Mouse (Mus musculus) lung, embryonic 16.5 days (tissue): ENCODE data around the gene Zzz3. TPM values are rescaled to one million over a fixed set of nuclear protein-coding genes. Genes with fewer than 3 reads are reported as not detected.
"Not testable (repeated sequence)": the region's sequence is repeated elsewhere in the genome, so short reads cannot be mapped to it uniquely, and the experiment has no call there.

Source experiments
- ATAC-seq: fragments of 200-750 bp; cut with Nextera tagmentation; 2 replicates; pipeline ENCODE4 v1.8.0; 2017; ENCODE audit warnings: low read depth, mild to moderate bottlenecking, moderate library complexity
- H3K27ac ChIP-seq: fragments of 300-500 bp; sonication (generic); 2 replicates; pipeline ENCODE4 v1.5.1; 2014; ENCODE audit warnings: mild to moderate bottlenecking, control low read depth, low read length
- H3K27me3 ChIP-seq: fragments of 300-500 bp; sonication (generic); 2 replicates; pipeline ENCODE4 v1.6.1; 2014; ENCODE audit warnings: low read depth, low read length, mixed read lengths; ENCODE audit not compliant: control insufficient read depth, insufficient read depth
- H3K36me3 ChIP-seq: fragments of 300-500 bp; sonication (generic); 2 replicates; pipeline ENCODE4 v1.6.1; 2014; ENCODE audit warnings: low read length; ENCODE audit not compliant: control insufficient read depth, insufficient read depth
- H3K4me1 ChIP-seq: fragments of 300-500 bp; sonication (generic); replicated peaks from 2 replicates; pipeline ENCODE4 v1.6.1; 2014; ENCODE audit warnings: low read length, mixed read lengths; ENCODE audit not compliant: control insufficient read depth, insufficient read depth
- H3K4me2 ChIP-seq: fragments of 300-500 bp; sonication (generic); 2 replicates; pipeline ENCODE4 v1.6.1; 2014; ENCODE audit warnings: low read depth, low read length, control low read depth
- H3K4me3 ChIP-seq: fragments of 300-500 bp; sonication (generic); 2 replicates; pipeline ENCODE4 v1.5.1; 2014; ENCODE audit warnings: mild to moderate bottlenecking, low read length, control low read depth
- H3K9ac ChIP-seq: fragments of 300-500 bp; sonication (generic); 2 replicates; pipeline ENCODE4 v1.6.1; 2014; ENCODE audit warnings: low read length, control low read depth
- H3K9me3 ChIP-seq: fragments of 300-500 bp; sonication (generic); 2 replicates; pipeline ENCODE4 v1.6.1; 2016; ENCODE audit warnings: low read length; ENCODE audit not compliant: control insufficient read depth
- WGBS: fragments of 180-500 bp; shearing (Covaris S2); extraction: QIAGEN DNeasy Blood & Tissue Kit; methylation state at CpG from one replicate; pipeline ENCODE4 v1.1.7; 2014; 5-methylcytosine and 5-hydroxymethylcytosine counted together
- polyA plus RNA-seq: library from polyadenylated mRNA; unstranded; fragments of >200 nt; fragmentation: Nextera tagmentation; extraction: Ambion mirVana; gene quantifications from 2 replicates; pipeline ENCODE4 v1.2.1, GENCODE M21; 2015

The Zzz3 gene
- polyA plus RNA-seq, 1 experiment from 2014 or later, result 42.3 TPM

GRCm38 (mm10) chr3:152457308-152458035 is 62.2 kb downstream of the Zzz3 start:
- H3K4me2 ChIP-seq, result no peak overlapping the region
- 92% methylated on average over 2 of the region's 2 CpGs for WGBS
- no peaks in the 10 kb centered on the region for H3K9me3 ChIP-seq
- no peaks in the 10 kb centered on the region for H3K4me1 ChIP-seq
- no peak for ATAC-seq
- H3K4me3 ChIP-seq, result no peak overlapping the region
- no peaks in the 10 kb centered on the region for H3K27me3 ChIP-seq
- H3K27ac ChIP-seq, result no peak overlapping the region
- H3K36me3 ChIP-seq, result peaks cover 26% of the 10 kb centered on the region
- no peak overlapping the region for H3K9ac ChIP-seq

- not testable (repeated sequence) for H3K4me2 ChIP-seq, ATAC-seq, H3K27ac ChIP-seq, H3K9me3 ChIP-seq, H3K4me3 ChIP-seq, H3K9ac ChIP-seq, H3K4me1 ChIP-seq, H3K27me3 ChIP-seq
- H3K36me3 ChIP-seq, result peaks cover 29% of the 10 kb centered on the region
- WGBS, result 84% methylated on average over 4 of the region's 4 CpGs
Measured at GRCm38 (mm10) chr3:152458875-152459274, 63.6 kb downstream of the Zzz3 start.

GRCm38 (mm10) chr3:152460802-152461201 is 65.5 kb downstream of the Zzz3 start:
- WGBS, result 29% methylated on average over 4 of the region's 4 CpGs
- no peak overlapping the region for H3K27ac ChIP-seq

DNA sequence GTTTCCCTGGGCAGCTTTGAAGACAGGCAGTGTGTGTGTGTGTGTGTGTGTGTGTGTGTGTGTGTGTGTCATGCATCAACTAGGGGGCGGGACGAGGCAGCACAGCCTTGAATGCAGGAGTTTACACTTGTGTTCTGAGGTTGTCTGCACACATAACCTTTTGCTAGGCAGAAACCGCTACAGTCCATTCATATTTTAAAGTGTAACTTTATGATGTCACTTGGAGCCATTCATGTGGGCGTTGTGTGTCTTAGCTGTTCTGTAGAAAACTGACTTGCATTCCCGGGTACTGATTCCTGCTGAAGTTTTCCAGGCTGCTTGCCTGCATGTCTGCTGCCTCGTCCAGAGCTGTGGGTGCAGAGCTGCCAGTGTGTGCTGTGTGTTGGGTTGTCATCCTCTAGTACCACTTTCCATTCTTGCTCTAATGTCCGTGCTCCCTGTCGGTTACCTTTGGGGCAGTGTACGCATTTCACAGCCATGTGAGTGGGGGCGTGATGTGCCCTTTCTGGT is 66.8 kb downstream of the Zzz3 start:
- H3K4me3 ChIP-seq, result no peak overlapping the region
- ATAC-seq, result no peak

More at GRCm38 (mm10) chr3:152460802-152461201, 65.5 kb downstream of the Zzz3 start:
- peaks cover 26% of the 10 kb centered on the region for H3K36me3 ChIP-seq
- no peak overlapping the region for H3K9ac ChIP-seq
- H3K9me3 ChIP-seq, result no peaks in the 10 kb centered on the region
- no peaks in the 10 kb centered on the region for H3K27me3 ChIP-seq
- no peak overlapping the region for H3K4me3 ChIP-seq
- H3K4me1 ChIP-seq, result no peaks in the 10 kb centered on the region
- H3K4me2 ChIP-seq, result no peak overlapping the region
- peak; percentile 17; the same call in 1 of the 2 replicates for ATAC-seq

DNA sequence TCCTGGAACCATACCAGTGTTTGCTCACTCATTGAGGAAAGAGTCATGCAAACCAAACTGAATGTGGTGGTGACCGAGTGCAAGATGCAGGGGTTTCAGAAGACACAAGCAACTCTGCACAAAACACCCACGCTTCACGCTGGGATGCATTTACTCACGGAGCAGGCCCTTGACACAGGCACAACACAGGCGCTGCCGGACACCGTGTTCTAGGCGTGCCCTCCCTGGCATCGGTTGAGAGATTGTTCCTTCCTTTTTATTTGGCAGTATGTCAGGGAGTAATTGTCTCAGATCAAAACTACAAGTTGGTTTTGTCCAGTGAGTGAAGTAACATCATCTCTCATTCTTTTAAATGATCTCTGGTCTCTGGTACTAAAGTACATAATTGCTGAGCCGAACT is 67.6 kb downstream of the Zzz3 start:
- no peaks in the 10 kb centered on the region for H3K9me3 ChIP-seq
- whole genome bisulfite sequencing, result 90% methylated on average over 10 of the region's 10 CpGs
- no peak for ATAC-seq

More for the DNA sequence above, 66.8 kb downstream of the Zzz3 start:
- Histone ChIP-seq H3K36me3 (peaks cover 15% of the 10 kb centered on the region), H3K4me2 (no peak overlapping the region), H3K27me3 (no peaks in the 10 kb centered on the region), H3K27ac (no peak overlapping the region), H3K4me1 (no peaks in the 10 kb centered on the region), H3K9me3 (no peaks in the 10 kb centered on the region), H3K9ac (no peak overlapping the region)
- 82% methylated on average over 10 of the region's 10 CpGs for WGBS

GRCm38 (mm10) chr3:152464462-152464861 is 69.2 kb downstream of the Zzz3 start:
- ATAC-seq, result no peak
- 98% methylated on average over 3 of the region's 3 CpGs for WGBS
- H3K9me3 ChIP-seq, result no peaks in the 10 kb centered on the region

More for the DNA sequence above, 67.6 kb downstream of the Zzz3 start:
- peaks cover 8% of the 10 kb centered on the region; the same call in 1 of the 2 replicates for H3K36me3 ChIP-seq
- no peak overlapping the region for H3K27ac ChIP-seq
- H3K4me2 ChIP-seq, result no peak overlapping the region
- no peak overlapping the region for H3K9ac ChIP-seq
- H3K4me1 ChIP-seq, result no peaks in the 10 kb centered on the region
- no peak overlapping the region for H3K4me3 ChIP-seq
- no peaks in the 10 kb centered on the region for H3K27me3 ChIP-seq

GRCm38 (mm10) chr3:152465338-152465737 is 70.1 kb downstream of the Zzz3 start:
- H3K4me3 ChIP-seq, result no peak overlapping the region
- no peaks in the 10 kb centered on the region for H3K4me1 ChIP-seq
- no peak overlapping the region for H3K4me2 ChIP-seq
- H3K9ac ChIP-seq, result no peak overlapping the region
- no peaks in the 10 kb centered on the region for H3K27me3 ChIP-seq
- H3K36me3 ChIP-seq, result peaks cover 3% of the 10 kb centered on the region; the same call in 1 of the 2 replicates
- WGBS, result 91% methylated on average over 6 of the region's 6 CpGs
- no peak overlapping the region for H3K27ac ChIP-seq
- H3K9me3 ChIP-seq, result no peaks in the 10 kb centered on the region
- ATAC-seq, result no peak

More at GRCm38 (mm10) chr3:152464462-152464861, 69.2 kb downstream of the Zzz3 start:
- peaks cover 3% of the 10 kb centered on the region; the same call in 1 of the 2 replicates for H3K36me3 ChIP-seq
- no peak overlapping the region for H3K4me3 ChIP-seq
- H3K4me2 ChIP-seq, result no peak overlapping the region
- no peaks in the 10 kb centered on the region for H3K27me3 ChIP-seq
- H3K9ac ChIP-seq, result no peak overlapping the region
- no peak overlapping the region for H3K27ac ChIP-seq
- H3K4me1 ChIP-seq, result no peaks in the 10 kb centered on the region

- 0 out of 2 replicates have a peak, but pooled peaks have one; percentile 21 for ATAC-seq
- no peak overlapping the region for H3K27ac ChIP-seq
- peaks cover 3% of the 10 kb centered on the region; the same call in 1 of the 2 replicates for H3K36me3 ChIP-seq
- no peaks in the 10 kb centered on the region for H3K4me1 ChIP-seq
- WGBS, result 65% methylated on average over 9 of the region's 9 CpGs
- no peak overlapping the region for H3K4me2 ChIP-seq
- H3K27me3 ChIP-seq, result no peaks in the 10 kb centered on the region
- H3K9ac ChIP-seq, result no peak overlapping the region
- no peaks in the 10 kb centered on the region for H3K9me3 ChIP-seq
- no peak overlapping the region for H3K4me3 ChIP-seq
Measured at GRCm38 (mm10) chr3:152466849-152467248, 71.6 kb downstream of the Zzz3 start.

GRCm38 (mm10) chr3:152467312-152467711 is 72.0 kb downstream of the Zzz3 start:
- H3K9me3 ChIP-seq, result no peaks in the 10 kb centered on the region
- no peak overlapping the region for H3K4me2 ChIP-seq
- H3K36me3 ChIP-seq, result 0 out of 2 replicates have a peak, but pooled peaks cover 3% of the 10 kb centered on the region
- no peak for ATAC-seq
- H3K27ac ChIP-seq, result no peak overlapping the region
- no peaks in the 10 kb centered on the region for H3K27me3 ChIP-seq
- no peak overlapping the region for H3K9ac ChIP-seq
- 66% methylated on average over 4 of the region's 4 CpGs for WGBS
- no peaks in the 10 kb centered on the region for H3K4me1 ChIP-seq
- no peak overlapping the region for H3K4me3 ChIP-seq
